Mouse (Mus musculus): ENCODE measurements around the gene Trex2.

- TF ChIP-seq CTCF (IDR thresholded peaks at IDR 0.05; ENCODE audit: low read depth, low read length): no peak
- TF ChIP-seq POLR2A (IDR thresholded peaks at IDR 0.05; ENCODE audit: extremely low read depth, insufficient read depth, low read length): no peak
Measured at GRCm38 (mm10) chrX:73476621-73477020, 41.5 kb upstream of the Trex2 start.

All from liver, adult 2 months (tissue).